Mouse (Mus musculus): ENCODE measurements around the gene Akp3.

Gene Akp3

GRCm38 (mm10) chr1:87124673-87125072 is at the start of gene Akp3:
Gene Akp3 (plus strand): TSS chr1:87124973.
- DNase-seq: no peak

DNA sequence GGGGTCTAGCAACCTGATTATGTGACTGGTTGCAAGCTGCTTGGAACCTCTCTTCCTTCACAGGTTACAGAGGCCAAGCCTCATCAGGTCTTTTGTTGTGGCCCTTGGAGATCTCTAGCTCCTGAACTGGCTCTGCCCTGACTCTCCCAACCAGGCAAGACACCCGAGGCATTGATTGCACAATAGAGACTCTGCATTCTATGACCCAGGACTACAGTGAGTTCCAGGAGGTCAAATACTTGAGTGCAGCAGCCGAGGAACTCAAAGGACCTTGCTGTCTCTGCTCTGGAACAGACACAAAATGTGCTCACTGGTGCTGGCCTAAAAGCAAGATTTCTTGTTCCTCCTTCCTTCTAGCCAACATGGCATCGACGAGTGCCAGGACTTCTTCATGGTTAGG is 38.6 kb upstream of the Akp3 start:
- no peak for DNase-seq

DNA sequence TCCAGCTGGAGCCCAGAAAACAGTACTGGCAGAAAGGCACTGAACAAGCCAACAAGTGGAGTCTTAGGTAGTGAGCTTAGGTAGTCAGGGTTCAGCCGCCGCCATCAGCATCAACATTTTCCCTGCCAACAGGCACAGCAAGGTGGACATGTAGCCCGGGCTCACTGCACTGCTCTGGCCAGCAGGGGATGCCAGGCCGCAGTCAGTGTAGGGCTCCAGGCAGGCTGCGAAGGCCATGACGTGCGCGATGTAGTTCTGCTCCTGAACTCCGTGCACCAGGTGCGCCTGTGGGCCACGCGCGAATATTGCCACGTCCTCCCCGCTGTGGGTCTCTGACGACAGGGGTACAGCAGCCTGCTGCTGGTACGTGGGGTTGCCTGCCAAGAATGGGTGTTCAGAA is 37.8 kb upstream of the Akp3 start:
- no peak for DNase-seq

DNA sequence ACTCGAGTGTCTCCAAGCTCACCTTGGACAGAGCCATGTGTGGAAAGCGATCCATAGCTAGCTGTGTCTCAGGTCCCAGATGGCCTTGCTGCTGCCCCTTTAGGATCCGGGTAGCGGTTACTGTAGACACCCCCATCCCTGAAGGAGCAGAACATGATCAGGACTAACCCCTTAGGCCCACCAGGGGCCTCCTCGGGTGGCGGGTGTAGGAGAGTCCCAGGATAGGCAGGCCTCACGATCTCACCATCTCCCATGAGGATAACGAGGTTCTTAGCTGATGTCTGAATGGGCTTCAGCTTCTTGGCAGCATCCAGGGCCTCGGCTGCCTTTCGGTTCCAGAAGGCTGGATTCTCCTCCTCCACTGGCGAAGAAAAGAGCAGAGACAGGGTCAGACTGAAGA is 35.5 kb upstream of the Akp3 start:
- DNase-seq: no peak

DNA sequence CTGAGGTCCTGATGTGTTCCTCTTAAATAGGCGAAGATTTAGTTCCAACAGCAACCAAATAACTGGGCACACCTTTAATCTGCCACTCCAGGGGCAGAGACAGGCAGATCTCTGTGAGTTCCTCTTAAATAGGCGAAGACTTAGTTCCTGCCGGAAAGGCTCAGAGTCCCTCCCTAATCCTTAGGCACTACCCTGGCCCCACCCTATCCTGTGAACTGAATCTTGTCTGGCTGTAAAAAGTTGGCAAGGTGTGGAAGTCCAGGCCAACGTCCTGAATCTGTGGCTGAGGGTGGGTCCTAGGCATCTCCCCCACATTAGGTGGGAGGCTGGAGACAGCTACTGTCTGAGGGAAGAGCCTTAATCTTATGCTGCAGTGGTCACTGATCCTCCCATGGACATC is 34.9 kb upstream of the Akp3 start, which contains the start of gene Alppl2:
TSS of gene Alppl2 (minus strand) at position 101 of the 400 bp plus-strand sequence.
- no peak for DNase-seq

GRCm38 (mm10) chr1:87095642-87096041 is 29.1 kb upstream of the Akp3 start:
- no peak for DNase-seq

DNA sequence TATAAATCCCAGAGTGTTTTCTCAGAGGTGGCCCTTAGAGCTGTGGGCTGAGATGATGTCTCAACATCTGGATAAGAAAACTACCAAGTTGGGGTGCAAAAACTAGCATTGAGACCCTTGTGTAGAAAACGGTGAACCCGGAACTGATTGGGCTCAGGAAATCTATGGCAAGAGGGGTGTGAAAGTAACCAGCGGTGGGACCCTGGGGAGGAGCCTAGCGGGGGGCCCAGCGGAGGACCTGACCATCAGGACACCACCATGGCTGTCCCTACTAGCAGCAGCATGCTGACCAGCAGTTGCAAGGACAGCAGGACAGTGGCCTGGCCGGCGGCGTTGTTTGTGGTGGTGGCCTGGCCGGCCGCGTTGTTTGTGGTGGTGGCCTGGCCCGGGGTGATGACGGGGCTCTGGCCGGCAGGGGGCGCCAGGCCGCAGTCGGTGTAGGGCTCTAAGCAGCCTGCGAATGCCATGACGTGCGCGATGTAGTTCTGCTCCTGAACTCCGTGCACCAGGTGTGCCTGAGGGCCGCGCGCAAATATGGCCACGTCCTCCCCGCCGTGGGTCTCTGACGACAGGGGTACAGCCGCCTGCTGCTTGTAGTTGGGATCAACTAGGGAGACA is 26.3 kb upstream of the Akp3 start:
- DNase-seq: no peak

GRCm38 (mm10) chr1:87101411-87101810 is 23.4 kb upstream of the Akp3 start, which contains the start of gene Alpi:
Gene Alpi (minus strand): TSS chr1:87101606.
- DNase-seq: no peak

DNA sequence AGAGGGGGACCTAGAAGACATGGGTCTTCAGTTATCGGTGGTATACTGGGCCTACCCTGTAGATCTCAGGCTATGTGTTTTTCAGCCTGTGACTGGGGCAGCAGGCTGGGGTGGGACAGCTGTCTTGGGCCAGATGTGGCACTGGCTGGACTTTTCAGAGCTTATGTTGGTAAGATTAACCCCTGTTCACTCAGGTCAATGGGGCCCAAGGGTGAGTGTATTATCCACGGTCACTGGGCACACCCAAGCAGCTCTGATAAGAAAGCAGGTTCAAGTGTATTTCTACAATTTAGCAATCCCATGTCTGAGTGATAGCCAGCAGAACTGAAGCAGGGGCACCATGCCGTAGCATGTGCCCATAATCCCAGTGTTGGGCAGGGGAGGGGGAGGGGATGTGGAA is 22.7 kb upstream of the Akp3 start:
- no peak for DNase-seq

DNA sequence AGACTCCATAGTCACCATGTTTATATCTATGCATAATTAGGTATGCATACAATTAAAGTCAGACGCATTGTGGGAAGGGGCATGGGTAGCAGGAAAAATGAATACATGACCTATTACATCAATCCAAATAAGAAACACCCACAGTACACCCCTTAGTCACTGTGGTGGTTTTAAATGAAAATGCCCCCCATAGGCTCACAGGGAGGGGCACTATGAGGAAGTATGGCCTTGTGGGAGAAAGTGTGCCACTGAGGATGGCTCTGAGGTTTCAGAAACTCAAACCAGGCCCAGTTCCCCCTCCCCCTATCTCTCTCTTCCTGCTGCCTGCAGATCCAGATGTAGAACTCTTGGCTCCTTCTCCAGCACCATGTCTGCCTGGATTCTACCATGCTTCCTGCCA is 20.8 kb upstream of the Akp3 start:
- DNase-seq: no peak

DNA sequence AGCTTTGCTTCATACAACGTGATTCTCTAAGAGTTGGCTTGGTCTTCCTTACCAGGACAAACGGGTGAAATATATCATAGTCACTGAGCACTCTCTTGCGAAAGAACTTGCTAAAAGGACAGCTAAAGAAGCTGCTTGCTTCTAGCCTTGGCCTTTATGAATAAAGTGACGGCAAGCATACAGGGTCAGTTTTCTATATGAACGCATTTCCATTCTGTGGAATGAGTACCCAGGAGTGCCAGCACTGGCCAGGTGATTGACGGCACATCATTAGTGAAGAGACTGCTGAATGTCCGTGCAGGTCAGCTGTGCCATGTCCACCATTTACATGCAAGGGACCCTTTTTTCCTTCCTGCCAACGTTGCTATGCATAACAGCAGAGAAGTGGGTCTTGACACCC is 18.2 kb upstream of the Akp3 start:
- no peak for DNase-seq

GRCm38 (mm10) chr1:87108564-87108963 is 16.2 kb upstream of the Akp3 start:
- no peak for DNase-seq

DNA sequence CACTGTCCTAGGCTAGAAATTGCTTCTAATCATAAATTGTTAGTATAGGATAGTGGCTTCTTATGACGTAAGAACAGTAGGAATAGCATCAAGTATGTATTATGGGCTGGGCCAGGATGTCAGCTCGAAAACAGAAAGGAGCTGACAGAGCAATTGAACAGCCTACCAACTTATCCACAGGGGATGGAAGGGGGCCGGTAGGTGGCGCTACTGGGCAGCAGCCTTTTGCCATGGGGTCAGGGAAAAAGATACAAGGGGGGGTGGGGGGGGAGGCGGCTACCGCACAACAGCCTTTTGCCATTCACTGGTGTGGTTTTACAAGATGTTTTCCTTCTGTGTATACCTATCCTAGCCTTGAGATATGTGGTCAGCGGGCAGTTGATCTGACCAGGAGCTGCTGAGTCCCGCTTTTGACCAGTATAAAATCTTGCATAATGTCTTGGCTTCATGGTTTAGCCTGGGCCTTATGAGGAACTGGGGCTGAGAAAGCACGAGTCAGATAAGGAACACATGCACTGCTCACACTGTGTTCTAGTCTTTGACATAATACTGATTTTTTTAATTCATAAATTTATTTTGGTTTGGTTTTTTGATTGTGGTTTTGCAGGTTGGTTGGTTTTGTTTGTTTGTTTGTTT is 12.9 kb upstream of the Akp3 start:
- no peak for DNase-seq

DNA sequence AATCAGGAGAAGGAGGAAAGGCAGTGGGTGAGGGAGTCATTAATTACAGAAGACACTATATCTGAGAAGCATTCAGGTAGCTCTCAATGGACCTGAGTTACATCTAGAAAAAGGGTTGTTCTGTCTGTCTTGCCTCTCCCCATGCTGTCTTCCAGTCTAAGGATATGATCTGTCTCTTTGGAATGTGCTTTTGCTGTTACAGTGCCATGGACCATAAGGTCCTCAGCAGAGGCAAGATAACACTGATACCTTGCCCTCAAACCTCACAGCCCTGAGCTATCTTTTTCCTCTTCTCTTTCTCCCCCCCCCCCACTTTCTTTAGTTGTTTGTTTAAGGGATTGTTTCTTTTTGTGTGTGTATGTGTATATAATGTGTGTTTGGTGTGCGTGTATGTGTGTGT is 10.0 kb upstream of the Akp3 start:
- no peak for DNase-seq

DNA sequence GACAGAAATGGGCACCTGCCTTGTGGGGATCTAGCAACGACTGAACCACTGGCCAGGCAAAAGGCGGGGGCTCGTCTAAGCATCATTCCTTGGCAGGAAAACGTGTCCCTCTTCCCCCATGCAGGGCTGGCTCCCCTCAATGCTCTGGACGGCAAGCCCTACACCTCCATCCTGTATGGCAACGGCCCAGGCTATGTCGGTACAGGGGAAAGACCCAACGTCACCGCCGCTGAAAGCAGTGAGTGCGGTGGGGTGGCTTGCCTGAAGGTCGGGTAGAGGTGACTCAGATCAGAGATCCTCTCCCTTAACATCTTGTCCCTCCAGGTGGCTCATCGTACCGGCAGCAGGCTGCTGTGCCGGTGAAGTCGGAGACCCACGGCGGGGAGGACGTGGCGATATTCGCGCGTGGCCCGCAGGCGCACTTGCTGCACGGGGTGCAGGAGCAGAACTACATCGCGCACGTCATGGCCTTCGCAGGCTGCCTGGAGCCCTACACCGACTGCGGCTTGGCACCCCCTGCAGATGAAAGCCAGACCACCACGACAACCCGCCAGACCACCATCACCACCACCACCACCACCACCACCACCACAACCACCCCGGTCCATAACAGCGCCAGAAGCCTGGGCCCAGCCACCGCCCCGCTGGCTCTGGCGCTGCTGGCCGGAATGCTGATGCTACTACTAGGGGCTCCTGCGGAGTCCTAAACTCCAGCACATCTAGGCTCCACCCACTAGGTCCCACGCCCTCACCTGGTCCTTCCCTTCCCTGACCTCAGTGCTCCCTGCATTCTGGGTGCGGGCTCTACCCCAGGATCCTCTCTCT is 2.6 kb downstream of the Akp3 start:
- DNase-seq: no peak

DNA sequence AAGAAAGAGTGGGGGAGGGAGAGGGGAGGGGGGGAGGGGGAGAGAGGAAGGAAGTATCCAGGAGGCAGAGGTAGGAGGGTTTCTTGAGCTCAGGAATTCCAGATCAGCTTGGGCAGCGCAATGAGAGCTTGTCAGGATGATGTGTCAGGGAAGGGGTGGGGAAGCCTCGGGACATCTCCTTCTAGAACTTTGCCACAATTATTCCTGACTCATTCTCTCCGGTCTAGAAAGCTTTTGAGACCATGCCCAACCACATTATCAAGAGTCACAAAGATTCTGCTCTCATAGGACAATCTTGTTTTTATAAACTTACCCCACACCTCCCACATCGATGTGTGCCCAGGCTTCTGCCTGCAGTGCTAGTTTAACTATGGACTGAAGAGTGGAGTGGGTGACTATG is 7.0 kb downstream of the Akp3 start:
- DNase-seq: no peak

DNA sequence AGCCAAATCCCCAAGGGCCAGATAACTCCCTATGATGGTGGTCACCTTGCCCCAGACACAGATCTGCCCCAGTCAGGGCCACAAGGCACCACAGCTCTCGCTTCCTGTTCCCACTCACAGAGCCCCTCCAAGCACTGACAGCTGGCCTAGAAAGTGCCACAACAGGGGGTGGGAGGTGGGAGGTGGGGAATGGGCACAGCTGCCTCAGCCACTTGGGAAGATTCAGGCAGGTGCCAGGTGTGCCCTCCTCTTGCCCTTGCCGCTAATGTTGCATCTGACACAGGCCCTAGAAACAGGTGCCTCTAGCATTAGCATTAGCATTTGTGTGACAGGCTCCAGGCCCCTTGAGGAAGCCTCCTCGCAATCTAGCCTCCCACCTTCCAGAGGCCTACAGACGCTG is 16.8 kb downstream of the Akp3 start:
- no peak for DNase-seq

GRCm38 (mm10) chr1:87142456-87142855 is 17.7 kb downstream of the Akp3 start:
- no peak for DNase-seq

- DNase-seq: no peak
Observed at GRCm38 (mm10) chr1:87143141-87143540, 18.4 kb downstream of the Akp3 start.

GRCm38 (mm10) chr1:87149422-87149821 is 24.6 kb downstream of the Akp3 start:
- DNase-seq: no peak

DNA sequence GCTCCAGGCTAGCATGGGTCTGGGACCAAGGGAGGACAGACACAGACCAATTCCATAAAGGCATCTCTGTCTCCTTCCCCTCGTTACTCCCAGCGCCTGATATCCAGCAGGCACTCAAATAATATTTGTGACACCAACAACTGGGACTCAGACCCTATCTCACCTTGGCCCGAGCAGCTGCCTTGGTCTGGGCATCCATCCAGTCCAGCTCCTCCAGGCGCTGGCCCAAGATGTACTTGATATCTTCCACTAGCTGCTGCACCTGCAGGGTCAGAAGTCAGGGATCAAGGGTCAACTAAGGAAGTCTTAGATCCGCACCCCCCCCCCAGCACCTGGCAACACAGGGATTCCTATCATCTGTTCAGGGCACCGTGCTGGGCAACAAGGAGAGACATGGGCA is 26.5 kb downstream of the Akp3 start:
- DNase-seq: no peak

DNA sequence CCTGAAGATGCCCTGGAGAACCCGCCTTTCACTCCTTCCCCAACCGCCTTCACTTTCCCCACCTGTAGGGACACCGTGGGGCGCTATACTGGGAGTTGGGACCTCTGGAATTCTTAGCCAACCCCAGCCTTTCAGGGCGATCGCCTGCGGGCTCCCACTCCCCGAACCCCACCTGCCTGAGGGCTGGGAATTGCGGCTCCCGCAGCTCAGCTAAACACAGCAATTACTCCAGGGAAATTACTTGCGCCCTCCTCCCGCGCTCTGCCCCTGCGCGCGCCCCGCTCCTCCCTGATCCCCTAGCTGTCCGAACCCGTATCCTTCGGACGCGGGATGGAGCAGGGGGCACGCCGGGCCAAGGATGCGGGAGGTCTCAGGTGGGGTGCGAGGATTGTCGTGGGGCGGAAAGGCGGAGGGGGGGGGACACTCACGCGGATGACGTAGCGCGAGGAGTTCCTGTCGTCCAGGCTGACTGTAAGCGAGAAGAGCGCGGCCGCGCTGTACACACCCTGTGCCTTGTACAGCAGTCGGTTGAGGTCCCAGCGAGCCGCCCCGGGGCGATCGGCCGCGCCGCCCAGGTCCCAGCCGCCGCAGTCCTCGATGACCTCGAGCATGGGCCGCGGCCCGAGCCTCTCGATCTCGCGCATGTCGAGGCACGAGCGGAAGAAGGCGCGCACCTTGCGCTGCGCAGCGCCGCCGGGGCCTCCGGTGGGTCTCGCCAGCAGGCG is 29.2 kb downstream of the Akp3 start:
- no peak for DNase-seq

DNA sequence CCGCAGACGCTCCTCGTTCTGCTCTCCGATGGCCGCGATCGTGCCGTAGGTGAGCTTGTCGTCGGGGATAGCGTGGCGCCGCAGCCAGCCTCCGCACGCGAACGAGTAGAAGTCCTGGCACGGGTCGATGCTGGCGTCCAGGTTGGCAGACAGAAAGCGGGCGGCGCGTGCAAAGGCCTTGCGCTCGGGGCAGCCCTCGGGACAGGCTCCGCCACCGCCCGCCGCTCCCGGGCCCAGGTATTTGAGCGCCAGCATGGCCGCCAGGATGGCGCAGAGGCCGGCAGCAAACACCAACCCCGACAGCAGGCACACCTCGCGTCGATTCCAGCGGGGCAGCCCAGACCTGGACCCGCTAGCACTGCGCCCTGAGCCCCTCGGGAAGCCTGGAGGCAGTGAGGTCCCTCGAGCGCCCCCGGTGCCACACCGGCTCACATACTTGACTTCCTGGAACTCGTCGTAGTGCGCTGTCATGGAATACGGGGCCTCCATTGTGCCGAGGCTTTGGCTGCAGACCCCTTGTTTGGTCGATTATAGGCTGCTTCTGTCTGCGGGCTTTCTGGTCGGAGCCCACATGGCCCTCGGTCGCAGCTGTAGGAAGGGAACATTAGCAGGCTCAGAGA is 29.8 kb downstream of the Akp3 start:
- DNase-seq: no peak
